Mouse (Mus musculus) testis, adult 2 months (tissue): ENCODE measurements around the gene Gnat1. TPM values are rescaled to one million over a fixed set of nuclear protein-coding genes. Genes with fewer than 3 reads are reported as not detected.

Experiments
- H3K27ac ChIP-seq: fragments of 200-500 bp; 2 replicates; pipeline ENCODE4 v1.5.1; 2012; ENCODE audit warnings: low read depth, low read length; ENCODE audit not compliant: control insufficient read depth, insufficient read depth
- H3K27me3 ChIP-seq: fragments of 200-500 bp; 2 replicates; pipeline ENCODE4 v1.6.1; 2012; ENCODE audit warnings: mild to moderate bottlenecking, low read length, moderate library complexity; ENCODE audit not compliant: control insufficient read depth, insufficient read depth
- H3K36me3 ChIP-seq: fragments of 200-500 bp; 2 replicates; pipeline ENCODE4 v1.6.1; 2012; ENCODE audit warnings: mild to moderate bottlenecking, low read length; ENCODE audit not compliant: control insufficient read depth, insufficient read depth
- H3K4me1 ChIP-seq: fragments of 200-500 bp; 2 replicates; pipeline ENCODE4 v1.6.1; 2012; ENCODE audit warnings: low read length; ENCODE audit not compliant: control insufficient read depth, insufficient read depth
- H3K4me3 ChIP-seq: fragments of 200-500 bp; 2 replicates; pipeline ENCODE4 v1.5.1; 2012; ENCODE audit warnings: low read depth, mild to moderate bottlenecking, low read length, moderate library complexity, mixed read lengths; ENCODE audit not compliant: control insufficient read depth
- CTCF ChIP-seq: fragments of 200-500 bp; IDR thresholded peaks from 2 replicates; pipeline ENCODE4 v1.5.1; 2012; ENCODE audit warnings: low read depth, mild to moderate bottlenecking, inconsistent platforms, low read length, moderate library complexity; ENCODE audit not compliant: control insufficient read depth, insufficient read depth, insufficient replicate concordance
- POLR2A ChIP-seq: fragments of 200-500 bp; IDR thresholded peaks from 2 replicates; pipeline ENCODE4 v1.6.1; 2012; ENCODE audit warnings: low read depth, mild to moderate bottlenecking, inconsistent platforms, low read length, moderate library complexity; ENCODE audit not compliant: control insufficient read depth
- polyA plus RNA-seq: library from polyadenylated mRNA; depleted of rRNA; stranded (reverse); fragments of >200 nt; gene quantifications from 2 replicates; pipeline ENCODE4 v1.2.3, GENCODE M21; 2012

The Gnat1 gene
- polyA plus RNA-seq, 1 experiment, result 0.12 TPM

DNA sequence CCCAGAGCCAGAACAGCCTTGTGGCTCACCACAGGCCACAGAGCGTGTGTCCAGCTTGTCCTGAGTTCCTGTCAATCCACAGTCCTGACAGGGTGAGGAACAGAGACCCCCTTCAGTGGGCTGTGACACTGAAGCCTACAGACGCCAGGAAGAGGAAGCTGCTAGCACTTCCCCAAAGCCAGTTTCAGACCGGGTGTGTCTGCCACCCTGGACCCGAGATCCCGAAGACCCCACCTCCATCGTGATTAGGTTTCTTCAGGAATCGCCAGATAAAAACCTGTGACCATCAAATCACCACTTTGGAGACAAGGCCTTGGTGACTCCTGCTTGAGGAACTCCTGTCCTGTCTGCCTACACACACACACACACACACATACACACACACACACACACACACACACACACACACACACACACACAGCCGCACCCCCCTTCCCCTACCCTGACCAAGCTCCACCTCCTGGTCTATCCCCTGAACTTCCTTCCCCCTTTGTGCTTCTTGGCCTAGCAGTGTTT is 39.2 kb downstream of the Gnat1 start:
- no peak overlapping the region for H3K27ac ChIP-seq
- H3K4me1 ChIP-seq, result peaks cover 10% of the 10 kb centered on the region
- no peaks in the 10 kb centered on the region for H3K36me3 ChIP-seq
- no peaks in the 10 kb centered on the region for H3K27me3 ChIP-seq
- H3K4me3 ChIP-seq, result no peak overlapping the region
- TF ChIP-seq CTCF (no peak), POLR2A (no peak)

DNA sequence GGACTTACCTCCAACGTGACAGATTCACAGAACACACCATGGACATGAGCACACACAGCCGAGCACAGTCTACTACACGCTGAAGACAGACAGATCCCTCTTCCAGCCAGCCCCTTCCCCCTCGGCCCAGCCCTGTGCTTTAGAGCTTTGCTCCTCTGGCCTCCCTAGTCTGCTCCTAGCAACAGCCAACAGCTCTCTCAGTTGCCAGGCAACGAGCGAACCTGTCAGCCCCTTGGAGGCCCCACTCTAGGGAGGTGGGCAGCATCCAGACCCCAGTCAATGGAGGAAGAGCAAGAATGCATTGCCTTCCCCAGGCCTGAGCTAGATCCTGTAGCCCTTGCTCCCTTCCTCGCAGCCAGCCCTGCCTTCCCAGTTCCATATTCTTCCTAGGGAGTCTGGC is 42.4 kb downstream of the Gnat1 start:
- TF ChIP-seq CTCF, result no peak
- TF ChIP-seq POLR2A, result no peak
- no peak overlapping the region for H3K27ac ChIP-seq
- peaks cover 28% of the 10 kb centered on the region for H3K4me1 ChIP-seq
- H3K36me3 ChIP-seq, result no peaks in the 10 kb centered on the region
- H3K27me3 ChIP-seq, result no peaks in the 10 kb centered on the region
- H3K4me3 ChIP-seq, result no peak overlapping the region

DNA sequence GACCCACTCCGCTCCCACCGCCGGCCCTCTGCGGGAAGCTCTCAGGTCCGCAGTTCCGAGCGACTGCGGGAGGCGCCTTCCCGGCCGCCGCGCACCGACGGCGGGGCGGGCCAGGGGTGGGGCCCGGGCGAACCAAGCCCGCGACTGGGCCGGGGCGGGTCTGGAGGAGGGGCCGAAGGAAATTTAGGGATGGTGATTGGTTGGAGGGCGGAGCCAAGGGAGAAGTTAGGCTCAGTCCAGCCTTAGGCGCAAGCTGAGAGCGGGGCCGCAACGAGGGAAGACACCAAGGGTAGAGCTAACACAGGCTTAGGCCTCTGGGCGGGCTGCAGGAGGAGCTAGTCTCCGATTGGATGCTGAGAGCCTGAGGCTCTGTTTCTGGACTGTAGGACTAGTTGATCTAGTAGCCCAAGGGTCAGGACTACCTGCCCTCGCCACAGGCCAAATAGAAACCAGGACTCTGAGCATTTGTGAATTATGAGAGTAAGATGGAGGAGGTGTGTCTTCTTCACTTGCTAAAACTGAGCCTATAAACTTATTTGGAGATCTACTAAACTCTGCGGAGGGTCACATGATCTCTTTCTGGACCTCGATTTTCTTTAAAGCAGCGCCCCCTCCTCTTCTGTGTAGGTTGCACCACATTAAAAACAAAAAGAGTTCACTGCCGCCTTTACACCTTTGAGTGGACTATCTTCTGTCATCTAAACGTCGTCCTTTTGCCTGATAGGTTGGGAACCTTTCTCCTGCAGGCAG is 44.1 kb downstream of the Gnat1 start, which contains the start of gene Gnai2:
Gene Gnai2 (minus strand): TSS at position 89 of the 750 bp plus-strand sequence.
- TF ChIP-seq CTCF, result no peak
- TF ChIP-seq POLR2A, result peak; percentile 82; the same call in 1 of the 2 replicates
- Histone ChIP-seq H3K36me3 (no peaks in the 10 kb centered on the region), H3K4me3 (peak within 1 kb of the TSS; percentile 91), H3K27ac (peak within 1 kb of the TSS; percentile 99), H3K4me1 (peaks cover 36% of the 10 kb centered on the region), H3K27me3 (no peaks in the 10 kb centered on the region)

DNA sequence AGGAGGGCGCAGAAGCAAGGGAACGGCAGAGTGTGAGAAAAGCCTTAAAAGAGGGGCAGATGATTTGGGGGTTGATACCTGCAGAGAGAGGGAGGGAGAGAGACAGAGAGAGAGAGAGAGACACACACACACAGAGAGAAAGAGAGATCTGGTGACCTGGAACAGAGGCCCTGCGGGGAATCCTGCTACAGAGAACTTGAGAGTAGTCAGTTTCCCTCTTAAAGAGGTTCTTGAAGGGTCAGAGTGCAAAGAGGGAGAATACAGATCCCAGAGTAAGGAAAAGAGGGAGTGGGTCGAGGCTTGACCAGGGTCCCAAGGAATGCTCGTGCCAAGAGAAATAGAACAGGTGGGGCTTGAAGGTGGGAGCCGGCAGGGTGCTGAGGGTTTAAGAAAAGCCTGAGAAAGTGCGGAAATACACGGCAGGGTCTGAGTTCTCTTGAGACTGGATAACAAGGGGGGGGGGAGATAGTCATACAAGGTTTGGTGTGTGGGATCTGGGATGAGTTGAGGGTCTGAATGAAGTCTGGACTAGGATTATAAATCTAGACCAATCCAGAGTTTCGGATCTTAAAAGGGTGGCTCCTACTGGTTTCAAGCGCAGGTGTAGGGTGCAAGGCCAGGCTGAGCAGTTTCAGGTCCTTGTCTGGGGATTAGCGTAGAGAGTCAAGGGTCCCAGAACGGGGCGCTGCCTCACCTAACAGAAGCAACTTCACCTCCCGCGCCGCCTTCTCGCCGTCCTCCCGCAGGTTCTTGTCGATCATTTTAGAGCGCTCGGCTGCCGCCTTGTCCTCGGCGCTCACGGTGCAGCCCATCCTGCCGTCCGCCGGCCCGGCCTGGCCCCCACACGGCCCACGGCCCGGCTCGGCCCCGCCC is 44.9 kb downstream of the Gnat1 start:
- H3K27me3 ChIP-seq, result no peaks in the 10 kb centered on the region
- TF ChIP-seq POLR2A (no peak; the same call in 1 of the 2 replicates), CTCF (no peak)
- no peaks in the 10 kb centered on the region for H3K36me3 ChIP-seq
- peaks cover 41% of the 10 kb centered on the region for H3K4me1 ChIP-seq
- H3K4me3 ChIP-seq, result peak overlapping the region; percentile 91
- H3K27ac ChIP-seq, result peak overlapping the region; percentile 99

DNA sequence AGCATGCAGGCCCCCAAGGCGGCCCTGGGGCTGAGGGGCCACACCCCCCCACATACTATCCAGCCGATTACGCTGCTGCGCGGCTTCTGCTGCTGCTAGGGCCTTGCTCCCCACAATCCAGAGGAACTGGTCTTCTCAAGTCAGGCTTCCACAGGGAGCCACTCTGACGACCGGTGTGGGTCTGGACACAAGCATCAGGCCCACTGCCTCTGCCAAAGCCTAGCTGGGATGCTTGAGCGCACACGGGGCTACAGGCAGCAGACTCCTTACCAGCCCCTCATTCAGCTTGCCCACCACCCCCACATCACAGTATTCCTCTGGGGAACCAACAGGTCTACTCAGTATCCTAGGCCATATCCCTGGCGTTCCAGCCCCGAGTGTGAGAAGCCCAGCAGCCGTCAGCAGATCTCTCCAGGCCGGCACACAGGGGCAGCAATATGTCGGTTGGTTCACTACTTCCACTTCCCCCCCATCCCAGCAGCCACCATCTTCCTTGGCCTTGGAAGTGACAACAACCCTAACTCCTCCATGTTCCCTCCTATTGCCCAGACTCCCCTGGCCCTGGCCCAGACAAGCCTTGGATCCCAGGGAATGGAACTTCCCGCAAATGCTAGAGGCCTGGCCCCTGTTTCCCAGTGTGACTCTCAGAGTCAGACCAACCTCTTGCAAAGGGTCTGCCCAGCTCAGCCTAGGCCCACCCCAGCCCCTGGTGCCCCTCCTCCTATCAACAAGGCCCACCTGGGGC is 45.7 kb downstream of the Gnat1 start:
- TF ChIP-seq CTCF (no peak), POLR2A (no peak; the same call in 1 of the 2 replicates)
- peak overlapping the region; percentile 99 for H3K27ac ChIP-seq
- H3K4me1 ChIP-seq, result peaks cover 45% of the 10 kb centered on the region
- H3K4me3 ChIP-seq, result peak overlapping the region; percentile 91
- no peaks in the 10 kb centered on the region for H3K27me3 ChIP-seq
- H3K36me3 ChIP-seq, result no peaks in the 10 kb centered on the region

DNA sequence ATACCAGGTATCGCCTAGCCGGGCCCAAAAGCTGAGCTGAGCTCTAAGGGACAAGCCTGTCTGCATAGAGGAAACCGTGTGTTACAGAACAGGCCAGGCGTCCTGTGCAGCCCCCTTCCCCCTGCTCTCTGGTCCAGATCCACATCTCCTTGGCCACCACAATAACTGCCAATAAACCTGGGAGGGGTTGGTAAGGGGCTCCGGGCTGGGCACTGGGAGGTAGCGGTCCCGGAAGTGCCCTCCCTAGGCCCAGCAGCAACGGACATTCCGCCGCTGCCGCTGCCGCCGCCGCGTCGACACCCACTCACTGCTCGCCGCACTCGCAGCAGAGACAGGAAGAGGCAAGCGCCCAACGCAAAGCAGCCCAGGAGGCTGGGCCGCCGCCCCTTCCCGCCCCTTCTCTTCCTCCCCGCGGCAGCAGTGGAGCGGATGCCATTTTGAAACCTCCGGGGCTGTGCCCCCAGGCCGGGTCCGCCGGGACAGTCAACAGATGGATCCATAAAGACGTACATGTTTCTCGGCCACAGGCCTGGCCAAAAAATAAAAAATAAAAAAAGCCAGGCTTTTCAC is 46.3 kb downstream of the Gnat1 start:
- Histone ChIP-seq H3K4me1 (peaks cover 49% of the 10 kb centered on the region), H3K4me3 (peak overlapping the region; percentile 91), H3K27me3 (no peaks in the 10 kb centered on the region), H3K36me3 (no peaks in the 10 kb centered on the region), H3K27ac (peak overlapping the region; percentile 99)
- TF ChIP-seq POLR2A (peak; percentile 91), CTCF (no peak)
